Mouse (Mus musculus): ENCODE data around the gene Mob4. TPM values are rescaled to one million over a fixed set of nuclear protein-coding genes. Genes with fewer than 3 reads are reported as not detected.

Mob4 gene
- total RNA-seq, 2 experiments from 2014 or later: 51.0 to 54.8 TPM

DNA sequence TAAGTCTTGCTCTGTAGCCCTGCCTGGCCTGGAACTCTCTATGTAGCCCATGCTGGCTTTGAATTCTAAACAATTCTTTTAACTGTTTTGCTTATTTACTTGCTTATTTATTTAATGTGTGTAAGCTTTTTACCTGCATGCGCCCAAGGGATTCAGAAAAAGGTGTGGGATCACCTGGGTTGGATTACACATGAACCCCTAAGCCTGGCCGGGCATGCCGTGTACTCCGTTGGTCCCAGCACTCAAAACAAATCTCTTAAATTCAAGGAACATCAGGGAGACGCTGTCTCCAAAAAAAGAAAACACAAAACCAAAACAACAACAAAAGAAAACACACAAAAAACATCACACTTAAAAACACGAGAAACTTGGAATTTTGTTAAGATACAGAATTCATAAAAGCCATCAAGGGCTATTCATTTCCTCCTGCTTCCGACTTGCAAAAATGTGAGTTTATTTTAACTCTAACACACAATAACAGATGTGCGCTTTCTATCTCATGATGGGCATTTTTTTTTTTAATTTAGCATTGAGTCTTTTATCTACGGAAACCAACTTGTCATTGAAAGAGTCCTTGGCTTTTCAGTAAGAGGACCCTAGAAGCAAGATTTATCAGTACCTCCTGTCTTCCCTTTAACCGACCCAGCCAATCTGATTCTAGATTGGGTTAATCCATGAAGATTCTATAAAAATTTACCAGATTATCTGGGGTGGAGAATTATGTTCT lies 678 bp upstream of the Mob4 start:
- DNase-seq (ENCODE audit: low spot score in 2 of 2): no peak
- intact Hi-C loops (cut with DNase I): loop anchor here (2.0 kb wide), 1 partner anchor 106 kb away; the partner anchor contains the start of gene Mars2

DNA sequence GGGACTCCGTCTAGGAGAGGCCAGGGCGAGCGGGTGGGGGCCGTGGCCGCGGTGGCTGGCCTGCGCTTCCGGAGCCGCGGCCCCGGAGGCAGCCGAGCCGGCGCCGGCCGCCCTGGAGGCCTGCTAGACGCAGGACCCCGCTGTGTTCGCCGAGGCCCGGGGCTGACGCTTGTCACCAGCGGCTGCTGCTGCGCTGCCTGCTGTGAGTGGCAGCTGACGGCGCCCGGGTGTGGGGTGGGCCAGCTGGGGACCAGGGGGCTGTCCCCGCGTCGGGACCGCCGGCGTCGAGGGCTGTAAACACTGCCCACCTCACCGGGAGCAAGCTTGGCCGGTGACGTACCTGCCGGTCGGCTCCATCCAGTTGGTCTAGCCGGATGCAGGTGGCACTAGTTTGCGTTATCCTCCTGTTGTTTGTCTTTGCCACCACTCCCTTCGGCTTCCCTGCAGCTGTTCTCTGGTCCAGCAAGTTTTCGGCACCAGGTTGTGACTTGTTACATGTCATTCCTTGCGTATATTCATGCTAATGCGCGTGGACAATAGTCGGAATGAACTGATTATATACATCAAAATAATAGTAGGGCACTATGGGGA lies 488 bp downstream of the Mob4 start:
- intact Hi-C loops (cut with DNase I): loop anchor here (1.0 to 2.0 kb wide), 2 partner anchors 44 to 105 kb away; partner anchors contain the start of gene Mars2
- DNase-seq (ENCODE audit: low spot score in 2 of 2): peak in 1 of 2 experiments; percentile 48

DNA sequence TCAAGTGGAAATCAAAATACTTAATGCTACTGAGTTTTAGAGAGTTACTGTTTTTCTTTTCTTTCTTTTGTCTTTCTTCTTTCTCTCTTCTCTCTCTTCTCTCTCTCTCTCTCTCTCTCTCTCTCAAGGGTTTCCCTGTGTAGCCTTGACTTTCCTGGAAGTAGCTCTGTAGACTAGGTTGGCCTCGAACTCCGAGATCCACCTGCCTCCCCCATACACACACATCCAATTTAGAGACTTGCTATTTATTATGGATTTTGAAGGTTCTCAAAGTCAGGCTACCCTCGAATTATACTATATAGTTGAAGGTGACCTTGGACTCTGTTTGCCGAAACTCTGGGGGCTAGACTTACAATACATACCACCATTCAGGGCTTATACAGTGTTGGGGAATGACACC lies 1.3 kb downstream of the Mob4 start:
- intact Hi-C loops (cut with DNase I): no loop called here
- no peak for DNase-seq (ENCODE audit: low spot score in 2 of 2)

DNA sequence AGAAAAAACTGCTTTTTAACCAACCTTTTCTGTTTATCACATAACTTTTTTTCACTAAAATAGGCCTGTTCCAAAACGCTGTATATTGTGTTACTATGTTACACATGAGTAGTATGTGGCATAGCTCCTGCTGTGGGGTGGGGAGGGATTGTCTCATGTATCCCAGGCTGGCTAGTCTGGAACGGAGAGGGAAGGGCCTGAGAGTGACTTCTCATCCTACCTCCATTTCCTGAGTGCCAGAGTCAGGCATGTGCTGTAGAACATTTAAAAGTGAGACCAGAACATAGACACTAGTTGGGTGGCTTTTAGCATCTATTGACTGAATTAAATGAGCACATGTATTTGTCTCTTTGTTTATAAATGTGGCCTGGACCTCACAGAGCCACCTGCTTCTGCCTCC lies 2.1 kb downstream of the Mob4 start:
- intact Hi-C loops (cut with DNase I): no loop called here

GRCm38 (mm10) chr1:55134301-55134700 lies 3.3 kb downstream of the Mob4 start:
- no peak for DNase-seq (ENCODE audit: low spot score in 2 of 2)
- intact Hi-C loops (cut with DNase I): no loop called here

More for the DNA sequence above, 2.1 kb downstream of the Mob4 start:
- no peak for DNase-seq (ENCODE audit: low spot score in 2 of 2)

GRCm38 (mm10) chr1:55135846-55136245 lies 4.8 kb downstream of the Mob4 start:
- no peak for DNase-seq (ENCODE audit: low spot score in 2 of 2)
- intact Hi-C loops (cut with DNase I): no loop called here

DNA sequence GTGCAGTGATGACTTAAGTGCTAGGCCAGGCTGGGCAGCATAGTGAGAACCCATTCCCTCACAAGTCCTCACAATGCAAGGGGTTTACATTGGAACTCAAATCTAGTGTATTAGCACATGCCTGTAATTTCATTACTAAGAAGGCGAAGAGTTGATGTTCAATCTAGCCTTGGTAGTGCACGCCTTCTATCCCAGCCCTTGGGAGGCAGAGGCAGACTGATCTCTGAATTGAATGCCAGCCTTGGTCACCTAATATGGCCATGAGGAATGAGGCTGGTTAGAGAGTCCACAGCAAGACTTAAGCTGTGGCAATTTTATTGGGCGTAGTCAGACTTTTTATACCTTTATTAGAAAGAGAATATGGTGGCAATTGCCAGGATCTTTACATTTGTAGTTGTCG lies 13.3 kb downstream of the Mob4 start:
- intact Hi-C loops (cut with DNase I): no loop called here

DNA sequence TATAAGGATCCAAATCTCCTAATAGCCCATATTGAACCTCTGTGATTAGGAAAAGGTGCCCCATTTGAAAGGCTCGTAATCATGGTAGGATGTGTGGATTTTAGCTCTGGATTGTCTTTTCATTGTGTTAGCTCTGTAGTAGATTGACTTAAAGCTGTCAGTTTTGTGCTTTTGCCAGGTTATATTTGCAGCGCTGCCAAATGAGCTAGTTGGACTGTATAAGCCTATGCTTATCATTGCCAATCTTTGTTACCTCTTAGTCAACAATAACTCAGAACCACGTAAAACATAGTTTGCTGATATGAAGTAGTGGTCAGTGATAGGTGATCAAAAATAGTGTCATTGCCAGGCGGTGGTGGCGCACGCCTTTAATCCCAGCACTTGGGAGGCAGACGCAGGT lies 14.5 kb downstream of the Mob4 start:
- no peak for DNase-seq (ENCODE audit: low spot score in 2 of 2)
- intact Hi-C loops (cut with DNase I): no loop called here

More for the DNA sequence above, 13.3 kb downstream of the Mob4 start:
- DNase-seq (ENCODE audit: low spot score in 2 of 2): no peak

DNA sequence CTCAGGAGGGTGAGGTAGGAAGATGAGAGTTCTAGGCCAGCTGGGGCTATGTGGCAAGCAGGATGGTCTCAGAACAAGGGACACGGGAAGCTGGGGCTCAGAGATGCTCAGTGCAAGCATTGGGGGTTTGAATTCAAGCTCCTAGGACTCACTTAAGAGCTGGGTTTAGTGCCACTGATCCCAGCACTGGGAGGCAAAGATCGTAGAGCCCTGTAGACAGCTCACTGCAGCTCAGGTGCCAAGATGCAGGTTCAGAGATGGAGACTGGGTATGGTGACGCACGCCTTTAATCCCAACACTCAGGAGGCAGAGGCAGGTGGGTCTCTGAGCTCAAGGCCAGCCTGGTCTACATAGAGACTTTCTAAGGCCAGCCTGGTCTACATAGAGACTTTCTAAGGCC lies 26.3 kb downstream of the Mob4 start:
- intact Hi-C loops (cut with DNase I): no loop called here

DNA sequence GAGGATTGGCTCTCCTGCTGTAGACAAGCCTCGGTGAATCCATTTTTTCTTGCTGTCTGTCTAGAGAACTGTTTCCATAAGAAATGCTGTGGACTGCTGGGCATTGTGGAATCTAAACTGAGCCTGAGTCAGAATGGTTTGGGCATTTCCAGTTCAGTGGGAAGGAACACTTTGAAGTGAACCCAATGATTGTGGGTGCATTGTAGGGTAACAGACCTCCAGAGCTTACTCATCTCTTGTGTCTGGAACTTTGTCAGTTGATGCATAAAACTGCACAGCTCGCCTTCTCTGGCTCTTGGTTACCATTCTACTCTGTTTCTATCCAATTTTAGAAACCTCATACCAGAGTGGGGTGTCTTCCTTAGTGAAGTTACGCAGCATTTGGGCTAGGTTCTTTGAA lies 27.2 kb downstream of the Mob4 start:
- DNase-seq (ENCODE audit: low spot score in 2 of 2): peak; percentile 21 to 24
- intact Hi-C loops (cut with DNase I): no loop called here

More for the DNA sequence above, 26.3 kb downstream of the Mob4 start:
- no peak for DNase-seq (ENCODE audit: low spot score in 2 of 2)

- no peak for DNase-seq (ENCODE audit: low spot score in 2 of 2)
- intact Hi-C loops (cut with DNase I): no loop called here
Measured at GRCm38 (mm10) chr1:55158821-55159220, 27.8 kb downstream of the Mob4 start.

- intact Hi-C loops (cut with DNase I): loop anchor here (2.0 kb wide), 1 partner anchor 43 kb away; no protein-coding TSS in a partner anchor
- no peak for DNase-seq (ENCODE audit: low spot score in 2 of 2)
Measured at GRCm38 (mm10) chr1:55160218-55160617, 29.2 kb downstream of the Mob4 start.

GRCm38 (mm10) chr1:55160831-55161638 lies 30.0 kb downstream of the Mob4 start:
- intact Hi-C loops (cut with DNase I): loop anchor here (2.0 kb wide), 1 partner anchor 42 kb away; no protein-coding TSS in a partner anchor
- peak; percentile 56 to 64 for DNase-seq (ENCODE audit: low spot score in 2 of 2)

DNA sequence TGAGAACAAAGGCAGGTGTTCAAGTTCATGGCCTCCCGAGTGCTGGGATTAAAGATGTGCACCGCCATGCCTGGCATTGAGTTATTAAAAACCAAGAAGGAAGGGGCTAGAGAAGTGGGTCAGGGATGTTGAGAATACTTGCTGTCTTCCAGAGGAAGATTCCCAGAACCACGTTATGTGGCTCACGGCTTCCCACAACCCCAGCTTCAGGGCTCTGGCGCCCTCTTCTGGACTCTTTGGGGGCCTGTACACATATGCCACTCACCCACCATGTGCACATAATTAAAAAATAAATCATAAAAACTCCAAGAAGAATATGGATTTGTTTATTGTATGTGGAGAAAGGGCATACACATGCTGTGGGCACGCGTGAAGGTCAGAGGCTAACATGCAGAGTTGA lies 30.9 kb downstream of the Mob4 start:
- intact Hi-C loops (cut with DNase I): loop anchor here (2.0 kb wide), 1 partner anchor 41 kb away; no protein-coding TSS in a partner anchor
- DNase-seq (ENCODE audit: low spot score in 2 of 2): no peak

DNA sequence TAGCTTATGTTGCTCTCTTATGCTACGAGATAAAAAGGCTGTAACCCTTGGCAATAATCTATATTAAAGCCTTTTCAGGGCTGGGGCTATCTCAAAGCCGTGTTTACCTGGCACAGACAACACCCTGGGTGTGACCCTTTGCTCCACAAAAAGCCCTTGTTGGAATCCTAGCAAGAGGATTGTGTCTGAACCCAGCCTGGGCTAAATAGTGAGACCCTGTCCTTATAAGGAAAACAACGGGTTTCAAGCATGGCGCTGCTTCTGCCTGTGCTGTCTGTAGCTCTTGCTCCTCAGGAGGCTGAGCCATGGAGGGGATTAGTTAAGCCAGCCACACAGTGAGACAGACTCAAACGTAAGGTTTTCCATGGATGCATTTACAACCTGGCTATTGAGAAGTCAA lies 31.8 kb downstream of the Mob4 start:
- DNase-seq (ENCODE audit: low spot score in 2 of 2): no peak
- intact Hi-C loops (cut with DNase I): no loop called here

- no peak for DNase-seq (ENCODE audit: low spot score in 2 of 2)
- intact Hi-C loops (cut with DNase I): no loop called here
Measured at GRCm38 (mm10) chr1:55164005-55164404, 33.0 kb downstream of the Mob4 start.

- DNase-seq (ENCODE audit: low spot score in 2 of 2): no peak
- intact Hi-C loops (cut with DNase I): no loop called here
Measured at GRCm38 (mm10) chr1:55167560-55167959, 36.5 kb downstream of the Mob4 start.

DNA sequence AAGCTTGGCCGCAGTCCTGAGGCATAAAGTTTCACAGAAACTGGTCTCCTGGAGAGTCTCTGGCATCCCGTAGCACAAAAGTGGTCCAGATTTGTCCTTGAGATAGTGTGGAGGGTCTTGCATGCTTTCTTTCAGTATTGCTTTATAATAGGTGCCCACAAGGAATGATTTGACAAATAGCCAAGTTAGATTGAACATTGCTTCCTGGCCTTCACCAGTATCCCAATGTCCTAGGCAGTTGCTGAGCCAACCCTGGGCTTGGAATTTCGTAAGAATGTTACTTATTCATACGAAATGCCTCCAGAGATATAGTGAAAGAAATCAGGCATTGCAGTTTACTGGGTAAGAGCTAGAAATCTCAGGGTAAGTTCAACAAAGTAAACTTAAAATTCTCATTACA lies 37.6 kb downstream of the Mob4 start:
- intact Hi-C loops (cut with DNase I): no loop called here
- DNase-seq (ENCODE audit: low spot score in 2 of 2): no peak

- DNase-seq (ENCODE audit: low spot score in 2 of 2): no peak
- intact Hi-C loops (cut with DNase I): no loop called here
Measured at GRCm38 (mm10) chr1:55171361-55172325, 40.6 kb downstream of the Mob4 start.

All from left cerebral cortex, postnatal 36 days (tissue).